Mouse (Mus musculus): ENCODE data around the gene Pam16. TPM values are rescaled to one million over a fixed set of nuclear protein-coding genes. Genes with fewer than 3 reads are reported as not detected.

The Pam16 gene
- total RNA-seq, 1 experiment from 2014 or later = 14.8 TPM

DNA sequence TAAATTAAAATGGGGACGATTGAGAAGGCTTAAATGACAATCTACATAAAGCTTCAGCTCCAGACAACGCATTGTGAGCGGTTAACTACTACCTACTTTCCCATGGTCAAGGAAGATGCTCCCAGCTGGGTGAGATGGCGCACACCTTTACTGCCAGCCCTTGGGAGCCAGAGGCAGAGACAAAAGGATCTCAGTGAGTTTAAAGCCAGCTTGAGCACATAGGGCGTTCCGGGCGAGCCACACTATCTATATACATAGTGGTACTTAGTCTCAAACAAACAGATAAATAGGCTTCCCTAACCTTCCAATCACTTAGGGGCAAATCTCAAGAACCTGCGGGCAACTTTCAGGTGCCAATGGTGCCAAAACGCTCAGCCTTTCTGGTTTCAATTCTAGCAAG is 714 bp downstream of the Pam16 start:
- no peak for ATAC-seq (replicated peaks; ENCODE audit: insufficient number of reproducible peaks, low FRiP score, low TSS enrichment, poor library complexity, severe bottlenecking)

DNA sequence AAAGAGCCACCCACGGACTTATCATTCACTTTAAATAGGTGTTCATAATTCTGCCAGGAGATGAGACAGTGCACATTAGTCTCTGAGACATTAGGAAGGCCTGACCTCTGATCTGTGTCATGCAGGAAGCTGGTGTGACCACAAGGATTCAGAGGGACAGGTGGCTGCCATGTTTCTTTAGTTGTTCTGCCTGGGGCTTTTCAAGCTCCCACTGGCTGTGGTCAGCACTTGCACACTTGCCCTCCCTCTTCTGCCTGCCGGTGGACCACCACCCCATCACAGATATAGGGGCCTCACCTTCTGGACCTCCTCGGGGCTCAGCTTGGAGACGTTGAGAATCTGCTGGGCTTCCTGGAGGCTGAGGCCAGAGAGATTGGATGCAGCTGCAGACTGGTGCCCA is 8.0 kb downstream of the Pam16 start:
- ATAC-seq (replicated peaks; ENCODE audit: insufficient number of reproducible peaks, low FRiP score, low TSS enrichment, poor library complexity, severe bottlenecking) = no peak

DNA sequence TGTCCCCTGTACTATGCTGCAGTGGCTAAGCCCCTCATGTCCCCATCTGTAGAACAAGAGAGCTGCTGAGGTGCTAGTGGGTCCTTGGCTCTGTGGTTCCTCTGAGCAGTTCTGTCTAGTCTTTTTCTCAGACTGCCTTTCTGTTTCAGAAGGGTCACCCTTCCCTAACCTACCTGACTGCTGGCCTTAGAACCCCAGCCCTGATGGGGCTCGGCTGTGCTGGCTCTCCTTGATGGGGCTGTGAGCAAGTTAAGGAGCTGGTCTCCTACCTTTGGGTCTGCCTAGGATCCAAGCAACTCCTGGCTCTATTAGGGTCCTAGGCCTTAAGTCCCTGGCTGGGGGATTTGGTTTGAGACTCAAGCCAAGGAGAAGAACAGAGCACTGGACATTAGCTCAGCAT is 9.5 kb downstream of the Pam16 start:
- ATAC-seq (replicated peaks; ENCODE audit: insufficient number of reproducible peaks, low FRiP score, low TSS enrichment, poor library complexity, severe bottlenecking) = no peak

DNA sequence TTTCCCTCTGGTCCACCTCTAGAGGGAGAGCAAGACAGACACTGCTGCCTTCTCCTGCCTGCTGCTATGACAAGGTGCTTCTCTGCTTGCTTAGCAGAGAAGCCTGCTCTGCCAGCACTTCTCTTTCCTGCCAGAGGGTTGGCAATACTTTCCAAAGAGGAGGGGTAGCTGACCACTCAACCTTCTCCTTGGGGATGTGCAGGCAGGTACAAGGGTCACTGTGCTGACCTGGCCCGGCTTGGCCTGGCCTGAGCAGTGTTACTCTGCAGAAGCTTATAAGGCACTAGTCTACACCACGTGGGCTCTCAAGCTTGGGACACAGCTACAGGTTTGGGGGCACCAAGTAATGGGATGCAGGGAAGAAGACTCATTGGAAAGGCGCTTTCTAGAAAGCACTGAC is 10.1 kb downstream of the Pam16 start:
- no peak for ATAC-seq (replicated peaks; ENCODE audit: insufficient number of reproducible peaks, low FRiP score, low TSS enrichment, poor library complexity, severe bottlenecking)

DNA sequence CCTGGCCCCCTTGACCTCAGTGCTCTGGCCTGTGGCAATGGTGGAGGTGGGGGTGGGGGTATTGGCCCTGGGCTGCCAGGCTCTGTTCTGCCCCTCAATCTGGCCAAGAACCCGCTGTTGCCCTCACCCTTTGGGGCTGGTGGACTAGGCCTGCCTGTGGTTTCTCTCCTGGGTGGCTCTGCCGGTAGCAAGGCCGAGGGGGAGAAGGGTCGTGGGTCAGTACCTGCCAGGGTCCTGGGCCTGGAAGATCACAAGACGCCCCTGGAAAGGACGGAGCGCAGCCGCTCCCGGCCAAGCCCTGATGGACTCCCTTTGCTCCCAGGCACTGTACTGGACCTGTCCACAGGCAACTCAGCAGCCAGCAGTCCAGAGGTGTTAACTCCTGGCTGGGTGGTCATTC is 11.1 kb downstream of the Pam16 start:
- no peak for ATAC-seq (replicated peaks; ENCODE audit: insufficient number of reproducible peaks, low FRiP score, low TSS enrichment, poor library complexity, severe bottlenecking)

DNA sequence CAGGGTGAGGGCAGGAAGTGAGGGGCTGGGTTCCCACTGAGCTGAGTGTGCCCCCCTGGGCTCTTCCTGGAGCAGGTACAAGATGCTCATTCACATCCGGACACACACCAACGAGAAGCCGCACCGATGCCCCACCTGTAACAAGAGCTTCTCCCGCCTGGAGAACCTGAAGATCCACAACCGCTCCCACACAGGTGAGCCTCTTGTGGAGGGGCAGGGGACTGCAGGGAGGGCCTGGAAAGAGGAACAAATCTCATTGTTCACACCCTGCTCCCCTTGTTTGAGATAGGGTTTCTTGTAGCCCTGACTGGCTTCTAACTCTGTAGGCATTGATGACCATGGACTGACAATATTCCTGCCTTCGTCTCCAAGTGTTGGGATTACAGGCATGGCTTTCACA is 13.1 kb downstream of the Pam16 start:
- no peak for ATAC-seq (replicated peaks; ENCODE audit: insufficient number of reproducible peaks, low FRiP score, low TSS enrichment, poor library complexity, severe bottlenecking)

DNA sequence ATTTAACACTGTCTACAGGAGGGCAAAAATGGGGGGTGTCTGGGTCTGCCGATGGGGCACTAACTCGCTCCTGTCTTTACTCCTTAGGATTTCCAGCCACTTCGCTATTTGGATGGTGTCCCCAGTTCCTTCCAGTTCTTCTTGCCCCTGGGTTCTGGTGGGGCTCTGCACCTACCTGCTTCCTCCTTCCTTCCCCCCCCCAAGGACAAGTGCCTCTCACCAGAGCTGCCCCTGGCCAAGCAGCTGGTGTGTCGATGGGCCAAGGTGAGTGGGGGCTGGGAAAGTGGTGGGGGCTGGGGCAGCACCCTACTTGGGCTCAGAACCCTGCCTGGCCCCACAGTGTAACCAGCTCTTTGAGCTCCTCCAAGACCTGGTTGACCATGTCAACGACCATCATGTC is 13.6 kb downstream of the Pam16 start:
- no peak for ATAC-seq (replicated peaks; ENCODE audit: insufficient number of reproducible peaks, low FRiP score, low TSS enrichment, poor library complexity, severe bottlenecking)

DNA sequence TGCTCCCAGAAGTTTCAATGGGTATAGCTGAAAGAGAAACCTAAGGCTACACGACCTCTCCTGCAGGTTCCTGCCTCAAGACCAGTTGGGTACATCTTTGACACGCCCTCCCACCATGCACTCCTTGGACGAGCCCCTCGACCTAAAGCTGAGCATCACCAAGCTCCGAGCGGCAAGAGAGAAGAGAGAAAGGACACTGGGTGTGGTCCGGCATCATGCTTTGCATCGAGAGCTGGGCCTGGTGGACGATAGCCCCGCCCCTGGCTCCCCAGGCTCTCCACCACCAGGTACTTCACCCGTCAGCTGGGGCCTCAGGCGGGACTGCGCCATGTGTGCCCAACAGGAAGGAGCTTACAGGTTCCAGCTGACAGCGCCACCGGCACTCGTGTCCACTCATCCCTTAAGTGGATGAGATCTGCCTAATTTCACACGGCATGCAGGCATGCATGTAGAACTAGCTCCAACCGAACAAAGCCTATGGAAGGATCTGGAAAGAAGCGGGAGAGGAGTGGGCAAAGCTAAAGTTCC is 16.2 kb downstream of the Pam16 start:
- no peak for ATAC-seq (replicated peaks; ENCODE audit: insufficient number of reproducible peaks, low FRiP score, low TSS enrichment, poor library complexity, severe bottlenecking)

DNA sequence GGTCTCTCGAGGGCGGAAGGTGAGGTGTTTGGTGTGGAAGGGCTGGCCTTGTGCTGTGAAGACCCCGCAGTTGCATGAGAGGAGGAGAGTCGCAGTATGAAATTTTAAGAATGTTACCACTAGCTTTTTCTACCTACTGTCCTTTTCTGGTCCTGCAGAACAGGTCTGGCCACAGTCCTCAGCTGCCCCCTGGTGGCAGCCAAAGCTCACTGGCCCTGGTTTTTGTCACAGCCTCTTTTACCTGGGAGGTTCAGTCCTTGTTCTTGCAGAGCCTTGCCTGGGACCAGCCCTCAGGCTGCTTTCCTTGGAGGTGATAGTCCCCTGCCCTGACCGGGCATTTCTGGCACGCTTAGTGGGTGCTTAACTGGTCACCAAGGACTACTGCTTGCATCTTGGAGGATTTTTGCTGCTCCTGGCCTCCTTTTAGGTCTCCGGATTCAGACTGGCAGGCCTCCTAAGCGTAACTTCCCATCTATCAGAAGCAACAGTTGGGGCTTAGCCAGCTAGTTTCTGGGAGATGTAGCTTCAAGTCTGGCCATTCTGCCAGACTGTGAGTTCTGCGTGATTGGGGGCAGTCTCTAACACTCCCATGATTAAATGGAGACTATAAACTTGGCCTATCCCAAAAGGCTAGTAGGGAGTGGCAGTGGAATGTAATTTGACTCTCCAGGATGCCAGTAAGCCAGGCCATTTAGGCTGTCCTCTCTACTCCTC is 16.8 kb downstream of the Pam16 start:
- peak; percentile 65 for ATAC-seq (replicated peaks; ENCODE audit: insufficient number of reproducible peaks, low FRiP score, low TSS enrichment, poor library complexity, severe bottlenecking)

DNA sequence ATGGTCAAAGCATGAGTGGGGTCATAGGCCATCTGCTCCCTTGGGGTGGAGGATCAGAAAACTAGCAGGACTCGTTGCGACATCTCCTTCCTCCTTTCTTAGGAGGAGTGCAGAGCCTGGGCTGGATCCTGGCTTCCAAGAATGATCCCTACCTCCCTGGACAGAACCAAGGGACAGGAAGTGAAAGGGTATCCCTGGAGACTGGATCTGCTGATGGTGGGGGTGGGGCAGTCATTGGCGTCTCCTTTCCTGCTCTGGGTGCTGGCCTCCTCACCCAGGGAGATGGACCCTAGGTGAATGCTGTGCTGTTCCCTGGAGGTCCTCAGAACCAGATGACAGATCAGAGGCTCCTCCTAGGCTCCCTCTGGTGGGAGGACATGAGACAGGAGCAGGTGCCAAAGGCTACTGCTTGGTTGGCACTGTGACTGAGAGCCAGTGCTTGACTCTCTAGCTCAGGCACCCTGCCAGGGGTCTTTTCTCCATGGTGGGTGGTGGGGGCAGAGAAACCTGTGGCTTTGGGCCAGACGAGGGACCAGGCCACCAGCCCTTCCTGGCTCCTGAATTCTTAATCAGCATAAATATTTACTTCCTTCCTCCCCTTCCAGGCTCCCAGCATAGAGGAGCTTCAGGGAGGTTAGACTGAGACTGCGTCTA is 18.2 kb downstream of the Pam16 start:
- no peak for ATAC-seq (replicated peaks; ENCODE audit: insufficient number of reproducible peaks, low FRiP score, low TSS enrichment, poor library complexity, severe bottlenecking)

DNA sequence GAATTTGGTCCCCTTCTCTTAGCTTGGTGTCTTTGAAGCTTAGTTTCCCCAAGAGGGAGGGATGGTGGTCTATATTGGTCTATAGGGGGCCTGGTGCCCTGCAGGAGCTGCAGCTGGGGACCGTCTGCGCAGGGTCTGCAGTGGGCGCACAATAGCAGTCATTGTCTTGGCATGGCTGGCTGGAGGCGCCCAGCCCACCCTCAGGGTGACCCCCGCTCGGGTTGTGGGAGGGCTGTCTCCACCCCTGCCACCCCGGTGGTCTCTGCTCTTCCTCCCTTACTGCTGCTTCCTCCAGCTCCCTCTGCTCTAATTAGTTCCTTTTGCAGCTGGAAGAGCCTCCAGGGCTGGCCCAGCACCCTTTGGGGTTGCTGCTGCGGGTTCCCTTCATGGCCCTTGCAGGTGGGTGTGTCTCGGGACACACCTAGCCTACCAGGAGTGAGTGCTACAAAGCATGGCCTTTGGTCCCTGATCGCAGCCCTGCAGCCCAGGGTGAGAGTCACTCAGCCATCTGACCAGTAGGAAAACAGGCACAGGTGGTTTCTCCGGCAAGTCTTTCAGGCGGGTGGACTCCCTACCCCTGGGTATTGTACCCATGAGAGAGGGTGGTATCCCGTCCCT is 19.2 kb downstream of the Pam16 start:
- no peak for ATAC-seq (replicated peaks; ENCODE audit: insufficient number of reproducible peaks, low FRiP score, low TSS enrichment, poor library complexity, severe bottlenecking)

DNA sequence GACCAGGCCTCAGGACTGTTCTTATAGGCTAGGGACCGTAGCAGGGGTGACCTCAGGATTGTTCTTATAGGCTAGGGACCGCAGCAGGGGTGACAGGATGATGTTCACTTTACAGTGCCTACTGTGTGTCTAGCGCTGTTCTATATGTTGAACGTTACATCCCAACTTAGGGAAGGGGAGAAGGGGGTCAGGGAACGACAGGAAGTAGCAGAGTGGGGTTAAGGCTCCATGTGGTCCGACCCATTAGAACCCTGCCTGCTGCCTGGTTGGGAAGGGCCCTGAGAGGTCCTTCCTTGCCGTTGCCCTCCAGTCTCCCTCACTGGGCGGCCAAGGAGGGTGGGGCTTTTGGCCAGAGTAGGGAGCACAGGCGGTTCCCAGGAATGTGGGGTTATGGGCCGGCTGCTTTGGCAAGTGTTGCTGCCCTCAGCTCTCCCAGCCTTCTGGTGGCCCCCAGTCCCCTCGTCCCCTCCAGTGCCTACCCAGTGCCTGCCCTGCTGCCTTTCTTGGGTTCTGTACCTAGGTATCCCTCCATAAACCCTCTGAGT is 20.4 kb downstream of the Pam16 start:
- no peak for ATAC-seq (replicated peaks; ENCODE audit: insufficient number of reproducible peaks, low FRiP score, low TSS enrichment, poor library complexity, severe bottlenecking)

DNA sequence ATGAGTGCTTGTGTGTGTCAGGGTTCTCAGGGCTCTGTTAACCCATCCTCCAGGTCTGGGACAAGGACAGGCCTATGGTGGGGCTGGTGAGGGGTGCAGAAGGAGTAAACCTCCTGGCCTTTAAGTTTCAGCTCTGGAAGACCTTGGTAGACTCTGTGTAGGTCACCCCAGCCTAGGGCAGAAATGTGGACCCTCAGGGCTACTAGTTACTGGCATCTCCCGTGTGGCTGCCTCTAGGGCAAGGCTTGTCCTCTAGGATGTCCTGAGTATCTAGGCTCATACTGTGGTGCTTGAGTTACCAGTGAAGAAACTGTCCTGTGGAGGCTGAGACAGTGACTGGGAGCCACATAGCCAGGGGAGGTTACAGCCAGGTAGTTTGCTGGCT is 21.3 kb downstream of the Pam16 start:
- no peak for ATAC-seq (replicated peaks; ENCODE audit: insufficient number of reproducible peaks, low FRiP score, low TSS enrichment, poor library complexity, severe bottlenecking)

DNA sequence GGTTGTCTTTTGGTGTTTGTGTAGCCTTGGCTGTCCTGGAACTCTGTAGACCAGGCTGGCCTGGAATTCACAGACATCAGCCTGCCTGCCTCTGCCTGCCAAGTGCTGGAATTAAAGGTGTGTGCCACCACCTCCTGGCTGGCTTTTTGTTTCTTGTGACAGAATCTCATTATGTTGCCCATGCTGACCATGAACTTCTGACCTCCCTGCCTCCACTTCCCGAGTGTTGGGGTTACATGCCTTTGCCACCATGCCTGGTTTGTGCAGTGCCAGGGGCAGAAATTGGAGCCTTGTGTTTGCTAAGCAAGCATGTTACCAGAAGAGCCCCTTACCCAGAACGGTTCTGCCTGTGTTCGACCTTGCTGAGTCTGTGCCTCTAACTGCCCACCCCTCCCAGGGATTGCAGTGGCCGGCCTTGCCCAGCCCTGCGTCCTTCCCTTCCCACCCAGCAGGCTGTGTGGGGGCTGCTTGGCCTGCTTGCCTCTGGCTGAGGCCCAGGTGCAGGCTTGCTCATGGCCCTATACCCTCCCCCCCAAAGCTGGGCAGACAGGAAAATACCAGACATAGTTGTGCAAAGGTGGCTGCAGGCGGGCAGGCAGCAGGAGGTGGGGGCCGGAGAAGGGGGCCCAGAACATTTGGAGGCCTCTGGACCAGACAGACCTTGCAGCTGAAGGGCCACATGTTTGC is 21.9 kb downstream of the Pam16 start:
- no peak for ATAC-seq (replicated peaks; ENCODE audit: insufficient number of reproducible peaks, low FRiP score, low TSS enrichment, poor library complexity, severe bottlenecking)

DNA sequence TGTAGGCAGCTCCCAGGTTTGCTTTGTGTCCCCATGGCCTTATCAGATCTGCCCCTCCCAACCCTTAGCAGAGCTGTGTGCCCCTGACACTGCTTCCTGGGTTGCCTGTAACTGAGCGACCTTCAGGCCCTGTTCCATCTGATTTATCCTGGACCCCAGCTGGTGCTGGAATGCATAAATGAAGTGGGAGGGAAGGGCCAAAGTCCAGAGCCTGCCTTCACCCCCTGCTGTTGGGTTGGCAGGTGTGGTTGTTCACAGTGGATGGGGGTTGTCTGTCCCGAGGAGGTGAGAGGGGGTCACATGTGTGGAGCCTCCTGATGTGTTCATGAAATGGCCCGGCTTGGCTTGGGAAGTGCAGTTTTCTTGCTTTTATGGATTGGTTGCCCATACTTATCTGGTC is 22.6 kb downstream of the Pam16 start:
- ATAC-seq (replicated peaks; ENCODE audit: insufficient number of reproducible peaks, low FRiP score, low TSS enrichment, poor library complexity, severe bottlenecking) = no peak

DNA sequence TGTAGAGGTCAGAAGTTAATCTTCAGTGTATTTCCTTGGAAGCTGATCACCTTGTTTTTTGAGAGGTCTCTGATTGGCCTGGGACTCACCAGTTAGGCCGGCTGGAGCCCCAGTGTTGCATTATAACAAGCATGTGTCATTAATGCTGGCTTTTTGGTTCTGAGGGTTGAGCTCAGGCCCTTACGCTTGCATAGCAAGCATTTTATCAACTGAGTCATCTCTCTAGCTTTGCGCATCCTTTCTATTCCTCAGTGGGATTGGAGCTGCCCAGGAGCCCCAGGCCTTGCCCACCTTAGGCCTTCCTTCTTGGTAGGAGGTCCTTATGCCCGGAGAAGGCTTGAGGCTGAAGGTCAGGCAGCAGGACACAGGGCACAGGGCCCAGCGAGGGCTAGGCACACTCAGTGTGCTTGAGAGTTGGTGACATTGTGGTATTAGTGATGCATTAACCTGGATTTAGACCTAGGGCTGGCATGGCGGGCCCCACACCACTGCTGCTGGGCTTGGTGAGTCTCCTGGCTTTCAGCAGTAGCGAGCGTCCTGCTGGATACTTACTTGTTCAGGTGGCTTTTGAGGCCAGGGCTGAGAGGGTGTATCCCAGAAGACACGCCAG is 24.0 kb downstream of the Pam16 start:
- no peak for ATAC-seq (replicated peaks; ENCODE audit: insufficient number of reproducible peaks, low FRiP score, low TSS enrichment, poor library complexity, severe bottlenecking)

DNA sequence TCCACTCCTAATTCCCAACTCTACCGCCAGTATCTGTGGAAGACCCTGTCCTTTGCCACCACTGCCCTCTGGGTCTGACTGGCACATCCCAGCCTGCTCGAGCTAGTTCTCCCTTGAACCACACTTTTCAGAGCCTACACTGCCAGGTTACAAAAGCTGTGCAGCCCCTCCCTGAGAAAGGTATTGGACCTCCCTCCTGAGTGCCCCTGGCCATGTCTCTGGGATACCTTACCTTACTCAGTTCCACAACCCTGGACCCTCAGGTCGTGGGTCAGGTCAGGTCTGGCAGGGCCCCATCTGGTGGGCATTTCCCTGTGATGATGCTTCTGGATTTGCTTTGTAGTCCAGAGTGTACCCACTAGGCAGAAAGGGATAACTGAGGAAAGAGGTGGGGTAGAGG is 25.2 kb downstream of the Pam16 start:
- no peak for ATAC-seq (replicated peaks; ENCODE audit: insufficient number of reproducible peaks, low FRiP score, low TSS enrichment, poor library complexity, severe bottlenecking)

DNA sequence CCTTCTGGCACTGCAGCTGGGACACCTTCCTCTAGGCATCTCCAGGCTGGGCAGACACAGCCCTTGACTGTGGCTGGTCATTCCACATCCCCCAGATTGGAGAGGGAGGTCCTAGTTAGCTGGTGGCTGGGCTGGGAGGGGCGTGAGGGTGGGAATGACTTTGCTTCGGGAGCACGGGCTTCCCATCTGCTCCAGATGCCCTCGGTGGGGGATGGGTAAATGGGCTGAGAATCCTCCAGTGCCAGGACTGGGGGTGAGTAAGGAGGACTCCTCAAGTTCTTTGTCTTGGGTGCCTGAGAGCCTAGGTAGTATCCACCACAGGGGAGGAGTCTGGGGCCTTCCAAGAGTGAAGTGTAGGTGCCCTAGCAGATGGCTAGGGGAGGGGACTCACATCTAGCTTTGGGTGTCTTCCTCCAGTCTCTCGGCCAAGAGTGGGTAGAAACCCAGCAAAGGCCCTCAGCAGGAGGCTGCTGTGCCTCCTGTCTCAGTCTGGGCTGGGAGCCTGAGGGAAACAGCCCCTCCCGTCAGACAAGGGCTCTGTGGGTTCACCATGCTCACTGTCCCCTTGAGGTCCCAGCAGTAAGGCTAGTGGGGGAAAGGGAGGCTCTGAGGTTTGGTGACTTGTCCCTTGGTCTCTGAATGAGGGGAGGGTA is 25.8 kb downstream of the Pam16 start:
- no peak for ATAC-seq (replicated peaks; ENCODE audit: insufficient number of reproducible peaks, low FRiP score, low TSS enrichment, poor library complexity, severe bottlenecking)

All from monocyte, adult 5-6 weeks (primary cell).